Mouse (Mus musculus) stomach, postnatal 0 days (tissue): ENCODE measurements around the gene Dbn1.

ENCODE experiments used
- CTCF ChIP-seq: IDR thresholded peaks from 2 replicates; pipeline ENCODE4 v1.5.1; 2016; ENCODE audit warnings: antibody characterized with exemption, low read depth, mild to moderate bottlenecking, moderate library complexity
- EP300 ChIP-seq: optimal IDR thresholded peaks from 2 replicates; pipeline ENCODE3; 2016; ENCODE audit warnings: antibody characterized with exemption

DNA sequence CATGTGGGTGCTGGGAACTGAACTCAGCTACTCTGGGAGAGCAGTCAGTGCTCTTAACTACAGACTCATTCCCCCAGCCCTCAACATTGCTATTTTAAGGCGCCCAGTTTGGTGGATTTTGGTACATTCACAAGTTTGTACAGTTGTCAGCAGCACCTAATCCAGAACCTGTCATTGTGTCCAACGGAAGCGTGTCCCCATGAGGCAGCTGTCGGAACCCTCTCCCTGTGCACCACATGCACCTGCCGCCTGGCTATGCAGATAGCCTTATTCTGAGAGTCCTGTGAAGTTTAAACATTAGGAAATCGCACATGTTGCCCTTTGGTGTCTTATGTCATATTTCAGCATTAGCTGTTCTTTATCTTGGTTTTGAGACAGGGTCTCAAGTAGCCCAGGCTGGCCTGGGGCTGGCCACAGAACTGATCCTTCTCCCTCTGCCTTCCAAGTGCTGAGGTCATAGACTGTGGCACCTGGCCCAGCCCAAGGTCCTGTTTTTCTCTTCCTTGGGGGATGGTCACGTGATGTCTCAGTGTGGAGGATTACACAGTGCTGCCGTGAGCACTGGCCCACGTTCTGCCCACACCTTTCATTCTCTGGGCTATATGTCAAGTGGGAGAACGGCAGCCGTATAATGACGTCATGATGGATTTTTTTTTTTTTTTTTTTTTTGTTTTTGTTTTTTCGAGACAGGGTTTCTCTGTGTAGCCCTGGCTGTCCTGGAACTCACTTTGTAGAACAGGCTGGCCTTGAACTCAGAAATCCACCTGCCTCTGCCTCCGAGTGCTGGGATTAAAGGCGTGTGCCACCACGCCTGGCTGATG, 38.0 kb upstream of the Dbn1 start:
- TF ChIP-seq CTCF (no peak), EP300 (no peak)
